Mouse (Mus musculus) layer of hippocampus, adult 9-10 months (tissue): ENCODE measurements around the gene Srgn.
"Not testable (repeated sequence)": the region's sequence is repeated elsewhere in the genome, so short reads cannot be mapped to it uniquely, and the experiment has no call there.

Experiments used
- DNase-seq: peaks from one replicate; pipeline ENCODE4 v3.0.0; 2022; ENCODE audit warnings: low spot score

Srgn gene

GRCm38 (mm10) chr10:62485878-62486582, 41.2 kb downstream of the Srgn start:
- no peak for DNase-seq

DNA sequence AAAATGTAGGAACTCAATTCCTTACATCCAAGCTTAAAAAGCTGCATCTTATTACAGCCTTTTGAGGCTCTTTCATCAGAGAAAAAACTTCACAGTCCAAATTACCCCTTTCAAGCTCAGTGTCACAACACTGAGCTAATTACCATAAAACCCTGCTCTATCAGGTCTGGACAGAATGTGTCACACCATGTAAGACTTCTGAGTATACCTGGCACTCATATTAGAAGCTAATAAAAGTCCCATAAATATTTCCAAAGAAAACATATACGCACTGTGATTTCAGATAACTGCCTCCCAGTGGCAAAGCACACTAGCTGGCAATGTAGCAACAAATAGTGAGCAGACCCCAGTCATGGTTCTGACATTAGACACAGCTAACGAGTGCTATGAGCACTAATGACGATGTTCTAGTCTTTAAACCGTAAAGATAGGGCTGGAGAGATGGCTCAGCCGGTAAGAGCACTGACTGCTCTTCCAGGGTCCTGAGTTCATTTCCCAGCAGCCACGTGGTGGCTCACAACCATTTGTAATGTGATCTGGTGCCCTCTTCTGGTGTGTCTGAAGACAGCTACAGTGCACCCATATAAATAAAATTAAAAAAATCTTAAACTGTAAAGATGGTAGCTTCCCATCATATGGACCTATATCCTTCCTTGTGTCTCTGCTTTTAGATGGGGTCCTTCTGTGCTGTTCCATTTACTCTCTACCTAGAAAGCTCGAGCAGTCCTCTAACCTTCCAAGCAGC, 46.0 kb downstream of the Srgn start:
- no peak for DNase-seq

GRCm38 (mm10) chr10:62476980-62477379, 50.3 kb downstream of the Srgn start:
- DNase-seq = no peak

- no peak for DNase-seq
Observed at GRCm38 (mm10) chr10:62474944-62475343, 52.3 kb downstream of the Srgn start.

DNA sequence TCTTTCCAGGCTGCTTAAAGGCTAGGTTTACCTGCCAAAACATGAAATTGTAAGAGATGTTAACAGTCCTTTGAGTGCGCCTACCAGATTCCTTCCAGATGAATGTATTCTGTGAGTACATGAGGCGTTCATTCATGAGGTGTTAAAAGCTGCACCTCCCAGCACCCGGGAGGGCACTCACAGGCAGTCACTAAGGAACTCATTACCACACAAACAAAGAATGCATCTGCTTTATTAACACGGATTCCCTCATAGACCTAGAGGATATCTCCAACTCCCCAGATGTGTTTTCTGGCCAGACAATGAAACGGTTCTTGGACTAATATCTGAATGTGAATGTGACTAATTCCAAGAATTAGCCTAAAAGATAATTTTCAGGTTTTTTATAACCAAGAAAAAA, 56.1 kb downstream of the Srgn start:
- DNase-seq = no peak

DNA sequence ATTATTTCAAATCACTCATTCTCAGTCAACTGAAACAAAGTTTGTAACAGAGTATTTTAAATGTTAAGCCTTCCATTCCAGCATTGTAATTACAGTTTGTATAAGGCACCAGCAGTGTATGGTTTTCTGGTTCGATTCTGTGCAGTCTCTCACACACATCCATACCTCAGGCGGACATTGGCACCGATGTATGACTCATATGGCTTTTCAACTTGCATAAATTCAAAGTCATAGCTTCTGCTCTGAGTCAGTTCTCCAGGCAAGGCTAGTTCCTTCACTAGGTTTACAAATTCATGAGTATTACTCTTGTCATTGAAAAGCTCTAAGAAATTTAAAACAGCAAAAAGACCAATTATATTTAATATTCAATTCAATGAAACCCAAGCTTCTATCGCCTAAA, 57.5 kb downstream of the Srgn start:
- DNase-seq = no peak

DNA sequence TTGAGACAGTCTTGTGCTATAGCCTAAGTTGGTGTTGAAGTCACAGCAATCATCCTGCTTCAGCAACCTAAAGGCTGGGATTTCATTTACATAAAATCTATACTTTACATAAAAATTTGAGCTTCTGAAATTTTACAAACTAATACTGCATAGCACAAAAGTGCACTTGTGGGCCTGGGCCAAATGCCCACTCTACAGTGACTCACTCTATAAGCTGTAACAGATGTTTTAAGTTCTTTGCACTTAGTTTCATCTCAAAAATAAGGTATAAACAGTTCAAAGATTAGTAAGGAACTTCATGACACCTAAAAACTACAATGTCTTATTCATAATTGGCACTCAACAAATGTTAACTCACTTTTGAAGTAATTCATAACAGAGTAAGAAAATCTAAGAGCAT, 65.9 kb downstream of the Srgn start:
- no peak for DNase-seq

DNA sequence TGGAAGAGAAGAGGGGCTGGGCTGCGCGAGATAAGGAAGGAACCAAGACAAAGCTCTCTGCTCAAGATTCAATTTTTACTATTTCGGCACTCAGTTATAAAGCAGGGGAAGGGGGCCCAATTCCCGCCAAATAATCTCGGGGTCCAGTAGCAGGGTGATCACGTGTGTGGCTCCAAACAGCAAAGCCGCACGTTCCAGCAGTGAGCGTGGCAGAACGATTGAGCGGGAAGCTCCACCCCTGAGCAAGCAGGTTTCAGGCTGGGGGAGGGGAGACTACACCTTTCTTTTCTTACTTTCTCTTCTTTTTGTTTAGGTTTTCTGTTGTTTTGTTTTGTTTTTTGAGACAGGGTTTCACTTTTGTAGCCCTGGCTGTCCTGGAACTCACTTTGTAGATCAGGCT, 75.2 kb downstream of the Srgn start:
- DNase-seq = not testable (repeated sequence)

DNA sequence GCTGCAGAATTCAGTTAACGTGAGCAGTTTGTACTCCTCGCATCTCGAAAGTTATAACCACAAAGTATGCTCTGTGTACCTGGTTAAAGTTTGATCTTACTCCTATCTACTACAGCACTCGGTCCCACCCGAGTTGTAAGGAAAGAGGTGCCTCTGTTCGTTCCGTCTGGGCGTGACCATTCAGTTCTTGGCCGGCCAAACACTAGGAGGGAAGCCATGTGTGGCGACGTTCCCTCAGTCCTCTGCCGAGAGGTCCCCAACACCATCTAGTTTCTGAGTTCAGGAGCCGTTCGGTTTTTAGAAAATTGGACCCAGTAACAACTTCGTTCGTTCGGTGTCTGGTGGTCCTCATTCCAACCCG, 77.0 kb downstream of the Srgn start:
- no peak for DNase-seq

DNA sequence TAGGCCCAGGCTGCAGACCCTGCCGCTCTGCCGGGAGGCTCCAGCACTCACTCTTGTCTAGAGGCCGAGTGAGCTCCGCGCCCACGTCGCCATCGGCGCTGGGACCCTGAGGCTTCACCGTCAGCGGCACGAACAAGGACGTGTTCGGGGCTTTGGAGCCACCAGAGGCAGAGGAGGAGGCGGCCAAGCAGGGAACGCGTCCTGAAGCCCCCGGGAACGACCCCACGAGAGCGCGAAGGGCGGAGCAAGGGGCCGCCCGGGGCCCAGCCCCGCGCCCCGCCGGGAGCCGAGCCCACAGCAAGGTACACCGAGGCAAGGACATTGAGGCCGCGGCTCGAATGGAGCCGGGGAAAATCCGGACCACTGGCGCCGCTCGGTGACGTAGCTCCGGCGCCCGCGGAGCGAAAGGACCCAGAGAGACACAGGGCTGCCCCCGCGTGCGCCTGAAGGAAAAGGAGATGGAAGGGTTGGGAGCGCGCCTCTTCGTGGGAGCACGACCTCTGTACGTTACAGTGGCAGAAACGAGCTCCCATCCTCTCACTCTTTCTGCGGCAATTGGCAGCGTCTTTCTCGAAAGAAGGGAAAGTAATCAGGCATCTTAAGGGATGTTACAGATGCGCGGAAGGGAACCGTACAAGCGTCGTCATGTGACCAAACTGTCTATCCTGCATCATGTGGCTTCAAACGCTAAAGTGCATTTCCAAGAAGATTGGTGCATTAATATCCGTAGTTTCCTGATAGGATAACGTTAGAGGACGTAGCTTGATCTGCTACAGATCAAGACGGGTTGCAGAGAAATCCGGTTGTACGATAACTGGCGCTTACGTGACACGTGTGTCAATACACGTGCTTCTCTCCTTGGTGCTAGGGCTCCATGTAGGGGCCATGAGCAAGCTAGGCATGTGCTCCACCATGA, 77.6 kb downstream of the Srgn start, which contains the start of the genes 4930507D05Rik and Supv3l1:
TSS of gene 4930507D05Rik (plus strand) at position 126 of the 916 bp plus-strand sequence.
TSS of gene Supv3l1 (minus strand) at position 375 of the 916 bp plus-strand sequence.
- DNase-seq = peak; percentile 95
